In the genomic region with DNA sequence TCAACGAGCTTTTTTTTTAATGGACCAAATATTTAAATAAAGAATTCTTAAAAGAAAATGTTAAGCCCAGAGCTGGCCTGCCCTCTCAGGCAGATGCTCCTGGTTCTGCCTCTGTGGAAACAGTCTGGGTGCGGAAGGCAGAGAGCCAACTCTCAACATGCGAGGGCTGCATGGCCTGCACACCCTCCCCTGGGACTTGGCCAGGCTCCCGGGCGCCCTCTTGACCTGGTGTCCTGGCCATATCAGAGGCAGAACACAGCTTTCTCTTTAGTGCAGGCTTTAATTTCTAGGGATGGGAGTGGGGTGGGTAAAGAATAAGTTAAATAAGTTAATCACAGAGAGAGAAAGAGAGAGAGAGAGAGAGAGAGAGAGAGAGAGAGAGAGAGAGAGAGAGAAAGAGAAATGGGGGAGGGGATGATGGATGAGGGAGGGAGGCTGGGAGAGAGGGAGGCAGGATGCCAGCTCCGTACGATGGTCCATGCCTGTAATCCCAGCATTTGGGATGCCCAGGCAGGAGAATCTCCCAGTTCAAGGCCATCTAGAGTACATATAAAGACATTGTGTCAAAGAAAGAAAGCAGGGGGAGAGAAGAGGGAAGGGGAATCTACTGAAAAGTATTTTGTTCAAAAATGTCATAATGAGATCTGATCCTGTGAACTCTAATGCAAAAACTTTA, we compare ENCODE assay signal across 8 mouse cellular contexts.
A peak's percentile ranks its signal among the peaks of the same experiment; 100 is the strongest.
DNase-seq lines count a peak whose midpoint lies in the region; ATAC-seq and TF ChIP-seq lines count a peak whose summit lies in the region.
"Had no signal": no experiment of that assay in that cellular context is flagged by ENCODE, and none has a peak within 500 bp of the region (broad histone marks: within the 10 kb centered on the region; RNA-seq: fewer than 3 reads in every experiment).

No protein-coding gene starts in this region.

- no peak for TF ChIP-seq EP300 in liver, embryonic 14.5 days (IDR thresholded peaks at IDR 0.05; ENCODE audit: low read depth)

- H3K4me3 ChIP-seq in hindbrain, embryonic 16.5 days (ENCODE audit: low read length) = no peak overlapping the region
- H3K4me3 ChIP-seq in liver, embryonic 14.5 days (ENCODE audit: insufficient read depth in 1 of 2, low read depth in 2 of 2, low read length in 2 of 2) = no peak overlapping the region
- H3K4me3 ChIP-seq in midbrain, embryonic 10.5 days = no peak overlapping the region
- H3K4me3 ChIP-seq: limb, embryonic 13.5 days had no signal

- H3K27ac ChIP-seq in hindbrain, embryonic 16.5 days (ENCODE audit: low read depth, low read length) = no peak overlapping the region
- H3K27ac ChIP-seq in liver, embryonic 14.5 days = no peak overlapping the region
- no peak overlapping the region for H3K27ac ChIP-seq in midbrain, embryonic 10.5 days (replicated peaks)
- H3K27ac ChIP-seq: limb, embryonic 13.5 days had no signal

- peak; percentile 71 for ATAC-seq in hindbrain, embryonic 16.5 days
- peak; percentile 62 for ATAC-seq in liver, embryonic 14.5 days (ENCODE audit: insufficient read depth)

- WGBS in hindbrain, embryonic 16.5 days = 29% methylated on average over 7 of the region's 7 CpGs
- 58% methylated on average over 7 of the region's 7 CpGs for WGBS in liver, embryonic 14.5 days (ENCODE audit: insufficient replicate concordance)
- WGBS in midbrain, embryonic 10.5 days = 71% methylated on average over 7 of the region's 7 CpGs

- H3K9me3 ChIP-seq in hindbrain, embryonic 16.5 days (ENCODE audit: control insufficient read depth, low read length) = no peaks in the 10 kb centered on the region
- H3K9me3 ChIP-seq in liver, embryonic 14.5 days (ENCODE audit: control insufficient read depth, low read length) = no peaks in the 10 kb centered on the region
- no peaks in the 10 kb centered on the region for H3K9me3 ChIP-seq in midbrain, embryonic 10.5 days (replicated peaks)
- H3K9me3 ChIP-seq: limb, embryonic 13.5 days had no signal

- peak; percentile 14 to 15 for DNase-seq in spleen, adult 18-20 months
- DNase-seq in spleen, adult 12 weeks (ENCODE audit: low spot score) = no peak
- DNase-seq in gastrocnemius, postnatal 10 days = peak; percentile 50
- peak in 1 of 3 experiments; percentile 20 for DNase-seq in liver, embryonic 14.5 days (ENCODE audit: low read depth in 3 of 3, low spot score in 3 of 3)
- peak; percentile 12 to 20 for DNase-seq in spleen, postnatal 36 days (ENCODE audit: low spot score in 2 of 2)
- DNase-seq in midbrain, embryonic 10.5 days (ENCODE audit: low spot score) = no peak

- H3K4me1 ChIP-seq in hindbrain, embryonic 16.5 days (ENCODE audit: control insufficient read depth, insufficient read depth, low read depth, low read length) = peaks cover 3% of the 10 kb centered on the region; the same call in 1 of the 2 replicates
- peaks cover 0 to 6% of the 10 kb centered on the region in 2 experiments; a peak in 1 of 4 replicates for H3K4me1 ChIP-seq in liver, embryonic 14.5 days (replicated peaks; ENCODE audit: control insufficient read depth in 2 of 2, insufficient read depth in 2 of 2, low read length in 1 of 2)
- peaks cover 19% of the 10 kb centered on the region; the same call in 1 of the 2 replicates for H3K4me1 ChIP-seq in midbrain, embryonic 10.5 days

- H3K27me3 ChIP-seq in hindbrain, embryonic 16.5 days (replicated peaks; ENCODE audit: control insufficient read depth, insufficient read depth, low read length) = no peaks in the 10 kb centered on the region
- H3K27me3 ChIP-seq in liver, embryonic 14.5 days (ENCODE audit: control insufficient read depth, insufficient read depth, low read length) = no peaks in the 10 kb centered on the region
- no peaks in the 10 kb centered on the region for H3K27me3 ChIP-seq in midbrain, embryonic 10.5 days (ENCODE audit: low read depth, poor library complexity, severe bottlenecking)
- H3K27me3 ChIP-seq: limb, embryonic 13.5 days had no signal

- H3K9ac ChIP-seq in hindbrain, embryonic 16.5 days (ENCODE audit: low read depth, low read length) = no peak overlapping the region
- H3K9ac ChIP-seq in liver, embryonic 14.5 days (replicated peaks) = no peak overlapping the region
- H3K9ac ChIP-seq: limb, embryonic 13.5 days had no signal

- no peaks in the 10 kb centered on the region for H3K36me3 ChIP-seq in hindbrain, embryonic 16.5 days (ENCODE audit: control insufficient read depth, insufficient read depth, low read length)
- H3K36me3 ChIP-seq in liver, embryonic 14.5 days (replicated peaks; ENCODE audit: control insufficient read depth, insufficient read depth, low read depth) = no peaks in the 10 kb centered on the region
- no peaks in the 10 kb centered on the region for H3K36me3 ChIP-seq in midbrain, embryonic 10.5 days
- H3K36me3 ChIP-seq: limb, embryonic 13.5 days had no signal

- TF ChIP-seq CTCF in liver, embryonic 14.5 days (IDR thresholded peaks at IDR 0.05; ENCODE audit: low read depth) = no peak

- no peak overlapping the region for H3K4me2 ChIP-seq in hindbrain, embryonic 16.5 days (ENCODE audit: low read length)
- no peak overlapping the region for H3K4me2 ChIP-seq in liver, embryonic 14.5 days (ENCODE audit: low read depth)
- H3K4me2 ChIP-seq: limb, embryonic 13.5 days had no signal

Comparison
In these comparisons a context has a peak if more than half of its experiments do, and no peak if none do; other contexts are left out.
1. DNase-seq: peak in spleen, adult 18-20 months (2 of 2), gastrocnemius, postnatal 10 days (single experiment) and spleen, postnatal 36 days (2 of 2); none in spleen, adult 12 weeks (single experiment) and midbrain, embryonic 10.5 days (single experiment).